Mouse (Mus musculus): ENCODE measurements around the gene Sgms1. TPM values are rescaled to one million over a fixed set of nuclear protein-coding genes. Genes with fewer than 3 reads are reported as not detected.

Sgms1 gene
- polyA plus RNA-seq, 2 experiments: 20.8 to 36.8 TPM

- H3K36me3 ChIP-seq (ENCODE audit: control insufficient read depth, insufficient read depth, low read length): no peaks in the 10 kb centered on the region
- no peak for ATAC-seq (ENCODE audit: low FRiP score, low read depth)
- DNase-seq (ENCODE audit: low spot score): no peak
- no peaks in the 10 kb centered on the region for H3K27me3 ChIP-seq (ENCODE audit: control insufficient read depth, insufficient read depth, low read length)
- no peak overlapping the region for H3K9ac ChIP-seq (ENCODE audit: low read depth, low read length, severe bottlenecking)
- no peak for TF ChIP-seq POLR2A (IDR thresholded peaks at IDR 0.05; ENCODE audit: borderline replicate concordance, extremely low read depth, insufficient read depth, insufficient read length)
- no peak overlapping the region for H3K4me3 ChIP-seq (replicated peaks; ENCODE audit: low read length)
- no peaks in the 10 kb centered on the region for H3K9me3 ChIP-seq (ENCODE audit: control insufficient read depth, low read length)
- no peaks in the 10 kb centered on the region for H3K4me1 ChIP-seq (ENCODE audit: control insufficient read depth, insufficient read depth, low read length)
- H3K4me2 ChIP-seq (replicated peaks; ENCODE audit: low read depth, low read length, severe bottlenecking): no peak overlapping the region
- WGBS: 87% methylated on average over 5 of the region's 5 CpGs
- no peak overlapping the region for H3K27ac ChIP-seq (replicated peaks; ENCODE audit: low read depth, low read length)
These were observed 215.0 kb downstream of the Sgms1 start for GRCm38 (mm10) chr19:32174561-32174960.

DNA sequence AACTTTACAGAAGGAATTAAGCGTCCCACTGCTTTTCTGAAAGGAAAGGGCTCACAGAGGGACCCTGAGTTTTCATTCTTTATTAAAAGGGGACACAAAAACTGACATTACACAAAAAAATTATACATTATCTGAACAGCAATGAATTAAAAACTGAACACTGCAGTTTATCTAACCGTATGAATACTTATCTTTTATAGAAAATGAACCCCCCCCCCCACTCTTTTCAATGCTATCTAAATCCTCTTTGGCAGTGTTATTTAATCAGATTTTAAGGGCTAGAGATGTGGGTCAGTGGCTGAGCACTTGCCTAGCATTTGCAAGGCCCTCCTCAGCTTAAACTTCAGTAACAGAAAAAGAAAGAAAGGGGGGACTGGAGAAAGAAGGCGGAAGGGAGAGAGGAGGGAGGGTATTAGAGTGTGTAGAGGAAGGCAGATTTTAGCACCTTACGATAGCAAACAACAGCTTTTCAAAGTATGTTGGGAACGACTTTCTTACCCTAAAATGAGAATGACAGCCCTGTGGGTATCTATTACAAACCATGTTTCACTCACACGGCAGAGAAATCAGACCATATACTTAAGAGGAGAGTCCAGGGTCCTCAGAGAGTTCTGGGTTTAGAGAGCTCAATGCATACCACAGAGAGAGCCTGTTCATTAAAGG lies 215.9 kb downstream of the Sgms1 start:
- ATAC-seq (ENCODE audit: low FRiP score, low read depth) (no peak), DNase-seq (ENCODE audit: low spot score) (no peak)

DNA sequence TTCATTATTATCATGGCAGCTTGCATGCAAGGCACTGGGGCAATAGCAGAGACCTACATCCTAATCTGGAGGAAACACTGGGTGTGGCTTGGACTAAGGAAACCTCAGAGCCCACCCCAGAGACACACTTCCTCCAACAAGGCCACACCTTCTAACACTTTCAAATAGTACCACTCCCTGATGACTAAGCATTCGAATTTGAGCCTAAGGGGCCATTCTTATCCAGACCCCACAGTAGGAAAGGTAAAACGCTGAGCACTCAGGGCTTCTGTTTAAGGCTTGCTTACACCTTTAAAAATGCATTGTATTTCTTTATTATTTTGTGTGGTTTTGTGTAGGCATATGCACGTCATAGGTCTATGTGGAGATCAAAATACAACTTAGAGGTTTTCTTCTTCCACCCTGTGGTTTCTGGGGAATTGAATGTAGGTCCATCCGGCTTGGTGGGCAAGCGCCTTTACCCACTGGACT lies 217.0 kb downstream of the Sgms1 start:
- TF ChIP-seq POLR2A (IDR thresholded peaks at IDR 0.05; ENCODE audit: borderline replicate concordance, extremely low read depth, insufficient read depth, insufficient read length): no peak
- Histone ChIP-seq H3K4me1 (ENCODE audit: control insufficient read depth, insufficient read depth, low read length) (no peaks in the 10 kb centered on the region), H3K9me3 (ENCODE audit: control insufficient read depth, low read length) (no peaks in the 10 kb centered on the region), H3K4me2 (replicated peaks; ENCODE audit: low read depth, low read length, severe bottlenecking) (no peak overlapping the region), H3K36me3 (ENCODE audit: control insufficient read depth, insufficient read depth, low read length) (no peaks in the 10 kb centered on the region), H3K4me3 (replicated peaks; ENCODE audit: low read length) (no peak overlapping the region), H3K9ac (ENCODE audit: low read depth, low read length, severe bottlenecking) (no peak overlapping the region), H3K27ac (replicated peaks; ENCODE audit: low read depth, low read length) (no peak overlapping the region), H3K27me3 (ENCODE audit: control insufficient read depth, insufficient read depth, low read length) (no peaks in the 10 kb centered on the region)
- DNase-seq (ENCODE audit: low spot score) (no peak), ATAC-seq (ENCODE audit: low FRiP score, low read depth) (no peak)
- 84% methylated on average over 5 of the region's 5 CpGs for WGBS

More for the DNA sequence above, 215.9 kb downstream of the Sgms1 start:
- Histone ChIP-seq H3K4me2 (replicated peaks; ENCODE audit: low read depth, low read length, severe bottlenecking) (no peak overlapping the region), H3K4me1 (ENCODE audit: control insufficient read depth, insufficient read depth, low read length) (no peaks in the 10 kb centered on the region), H3K27ac (replicated peaks; ENCODE audit: low read depth, low read length) (no peak overlapping the region), H3K4me3 (replicated peaks; ENCODE audit: low read length) (no peak overlapping the region), H3K36me3 (ENCODE audit: control insufficient read depth, insufficient read depth, low read length) (no peaks in the 10 kb centered on the region), H3K9ac (ENCODE audit: low read depth, low read length, severe bottlenecking) (no peak overlapping the region), H3K27me3 (ENCODE audit: control insufficient read depth, insufficient read depth, low read length) (no peaks in the 10 kb centered on the region), H3K9me3 (ENCODE audit: control insufficient read depth, low read length) (no peaks in the 10 kb centered on the region)
- no peak for TF ChIP-seq POLR2A (IDR thresholded peaks at IDR 0.05; ENCODE audit: borderline replicate concordance, extremely low read depth, insufficient read depth, insufficient read length)
- WGBS: 67% methylated on average over 6 of the region's 6 CpGs

GRCm38 (mm10) chr19:32171981-32172380 lies 217.5 kb downstream of the Sgms1 start:
- Histone ChIP-seq H3K9me3 (ENCODE audit: control insufficient read depth, low read length) (no peaks in the 10 kb centered on the region), H3K36me3 (ENCODE audit: control insufficient read depth, insufficient read depth, low read length) (no peaks in the 10 kb centered on the region), H3K4me3 (replicated peaks; ENCODE audit: low read length) (no peak overlapping the region), H3K27me3 (ENCODE audit: control insufficient read depth, insufficient read depth, low read length) (no peaks in the 10 kb centered on the region), H3K9ac (ENCODE audit: low read depth, low read length, severe bottlenecking) (no peak overlapping the region), H3K4me2 (replicated peaks; ENCODE audit: low read depth, low read length, severe bottlenecking) (no peak overlapping the region), H3K4me1 (ENCODE audit: control insufficient read depth, insufficient read depth, low read length) (no peaks in the 10 kb centered on the region), H3K27ac (replicated peaks; ENCODE audit: low read depth, low read length) (no peak overlapping the region)
- ATAC-seq (ENCODE audit: low FRiP score, low read depth) (no peak), DNase-seq (ENCODE audit: low spot score) (no peak)
- no peak for TF ChIP-seq POLR2A (IDR thresholded peaks at IDR 0.05; ENCODE audit: borderline replicate concordance, extremely low read depth, insufficient read depth, insufficient read length)
- 83% methylated on average over 7 of the region's 7 CpGs for WGBS

GRCm38 (mm10) chr19:32169634-32170540 lies 219.6 kb downstream of the Sgms1 start:
- Histone ChIP-seq H3K4me2 (replicated peaks; ENCODE audit: low read depth, low read length, severe bottlenecking) (no peak overlapping the region), H3K9ac (ENCODE audit: low read depth, low read length, severe bottlenecking) (no peak overlapping the region), H3K4me3 (replicated peaks; ENCODE audit: low read length) (no peak overlapping the region), H3K9me3 (ENCODE audit: control insufficient read depth, low read length) (no peaks in the 10 kb centered on the region), H3K4me1 (ENCODE audit: control insufficient read depth, insufficient read depth, low read length) (no peaks in the 10 kb centered on the region), H3K27me3 (ENCODE audit: control insufficient read depth, insufficient read depth, low read length) (no peaks in the 10 kb centered on the region), H3K36me3 (ENCODE audit: control insufficient read depth, insufficient read depth, low read length) (no peaks in the 10 kb centered on the region), H3K27ac (replicated peaks; ENCODE audit: low read depth, low read length) (no peak overlapping the region)
- 67% methylated on average over 9 of the region's 9 CpGs for WGBS
- peak; percentile 83 for DNase-seq (ENCODE audit: low spot score)
- no peak for TF ChIP-seq POLR2A (IDR thresholded peaks at IDR 0.05; ENCODE audit: borderline replicate concordance, extremely low read depth, insufficient read depth, insufficient read length)
- no peak for ATAC-seq (ENCODE audit: low FRiP score, low read depth)
